Mouse (Mus musculus): ENCODE results near the gene Vps37d.
A peak's percentile ranks its signal among the peaks of the same experiment; 100 is the strongest.

Gene Vps37d

DNA sequence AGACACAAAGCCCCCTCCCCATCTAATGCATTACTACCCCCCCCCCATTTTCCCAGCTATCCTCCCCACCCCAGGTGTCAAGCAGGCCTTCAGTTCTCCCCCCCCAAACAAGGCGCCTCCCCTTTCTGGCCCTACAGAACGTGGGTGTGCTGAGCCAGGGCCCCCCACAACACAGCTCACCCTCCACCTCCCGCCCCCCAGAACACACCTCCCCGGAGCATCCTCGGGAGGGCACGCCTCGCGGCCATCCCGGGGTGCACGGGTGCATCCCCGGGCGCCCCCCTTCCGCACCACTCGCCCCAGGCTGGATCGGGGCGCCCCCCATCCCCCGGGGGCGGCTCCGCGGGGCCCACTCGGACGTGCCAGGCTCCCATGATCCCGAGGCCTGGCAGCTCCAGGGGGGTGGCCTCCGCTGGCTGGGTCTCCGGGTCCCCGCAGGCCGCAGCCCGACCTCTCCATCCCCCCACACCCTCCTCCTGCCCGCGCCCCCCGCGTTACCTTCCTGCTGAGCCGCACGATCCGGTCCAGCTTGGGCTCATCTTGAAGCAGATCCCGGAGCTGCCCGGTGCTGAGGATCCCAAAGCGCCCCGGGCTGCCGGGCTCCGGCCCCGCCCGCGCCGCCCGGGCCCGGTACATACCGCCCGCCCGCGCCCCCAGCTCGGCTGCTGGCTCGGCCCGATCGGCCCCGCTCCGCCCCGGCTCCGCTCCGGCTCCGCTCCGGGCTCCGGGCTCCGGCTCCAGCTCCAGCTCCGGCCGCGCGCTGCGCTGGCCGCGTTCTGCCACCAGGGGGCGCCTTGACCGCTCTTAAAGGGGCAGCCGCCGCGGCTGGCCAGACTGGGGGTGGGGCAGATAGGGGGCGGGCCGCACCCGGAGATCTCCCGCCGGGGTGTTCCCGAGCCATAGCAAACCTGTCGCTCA, at the start of gene Vps37d:
TSS of gene Vps37d (minus strand) at position 703 of the 918 bp plus-strand sequence.
- peak; percentile 95 for DNase-seq

DNA sequence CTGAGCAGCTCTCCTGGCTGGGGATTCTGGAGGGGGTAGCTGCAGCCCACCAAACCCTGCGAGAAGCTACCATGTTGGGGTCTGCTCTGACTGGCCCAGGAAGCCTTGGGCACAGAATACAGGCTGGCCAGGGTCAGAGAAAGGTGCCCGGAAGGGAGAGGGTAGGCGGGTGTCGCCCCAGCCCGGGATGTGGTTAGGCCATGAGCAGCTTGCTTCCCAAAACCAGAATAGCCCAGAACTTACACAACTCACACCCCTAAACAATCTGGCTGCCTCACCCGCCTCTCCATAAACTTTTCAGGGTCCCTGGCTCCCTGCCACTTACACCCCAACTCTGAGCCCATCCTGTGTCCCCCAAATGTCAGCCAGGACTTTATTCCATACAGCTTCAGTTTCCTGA, 49.6 kb upstream of the Vps37d start:
- no peak for DNase-seq

DNA sequence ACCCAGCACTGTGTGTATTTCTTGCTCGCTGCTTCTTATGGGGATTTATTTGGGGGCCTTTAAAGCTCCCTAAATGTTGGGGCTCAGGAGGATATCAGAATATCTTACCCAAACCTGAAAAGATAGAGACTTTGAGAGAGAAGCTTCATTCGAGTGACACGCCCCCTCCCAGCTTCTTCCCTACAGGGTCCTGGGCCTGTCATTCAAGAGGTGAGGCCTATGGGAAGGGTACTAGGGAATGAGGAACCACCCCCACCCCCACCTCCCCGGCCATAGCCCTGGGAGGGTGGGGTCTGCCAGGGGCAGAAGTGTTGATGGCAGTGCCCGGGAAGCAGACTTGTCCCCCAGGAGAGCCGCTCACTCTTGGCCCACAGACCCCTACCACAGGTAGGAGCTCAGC, 48.1 kb upstream of the Vps37d start:
- DNase-seq, result no peak

DNA sequence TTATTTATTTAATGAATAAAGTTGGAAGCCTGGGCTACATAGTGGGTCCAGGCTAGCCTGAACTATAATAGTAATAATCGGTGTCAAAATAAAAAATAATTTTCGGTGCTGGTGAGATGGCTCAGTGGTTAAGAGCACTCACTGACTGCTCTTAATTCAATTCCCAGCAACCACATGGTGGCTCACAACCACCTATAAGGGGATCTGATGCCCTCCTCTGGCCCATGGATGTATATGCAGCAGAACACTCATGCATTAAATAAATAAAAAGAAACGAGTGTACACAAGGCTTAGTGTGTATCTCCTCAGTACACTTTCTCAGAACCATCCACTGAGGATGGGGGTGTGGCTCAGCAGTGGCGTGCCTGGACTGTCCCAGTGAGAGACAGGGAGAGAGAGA, 42.7 kb upstream of the Vps37d start:
- no peak for DNase-seq

- DNase-seq, result peak; percentile 75
These were observed 40.6 kb upstream of the Vps37d start for GRCm38 (mm10) chr5:135118589-135119081.

GRCm38 (mm10) chr5:135115241-135115640, 37.2 kb upstream of the Vps37d start:
- DNase-seq, result no peak

DNA sequence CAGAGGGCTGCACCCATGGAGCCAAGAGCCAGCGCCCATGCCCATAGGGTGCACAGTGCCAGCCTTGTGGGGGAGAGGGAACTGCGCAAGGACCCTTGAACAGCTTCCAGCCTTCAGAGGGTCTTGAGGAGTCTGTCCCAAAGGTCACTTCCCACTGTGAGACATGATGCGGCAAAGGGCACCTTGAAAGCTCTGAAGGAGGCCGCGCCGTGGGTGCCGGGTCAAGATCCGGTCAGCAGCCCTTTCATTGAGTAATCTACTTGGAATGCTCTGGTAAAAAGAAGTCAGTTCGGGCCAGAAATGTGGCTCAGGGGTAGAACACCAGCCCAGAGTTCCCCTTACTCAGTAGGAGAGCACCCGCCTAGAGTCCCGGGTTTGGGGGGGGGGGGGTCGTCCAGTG, 35.7 kb upstream of the Vps37d start:
- no peak for DNase-seq

DNA sequence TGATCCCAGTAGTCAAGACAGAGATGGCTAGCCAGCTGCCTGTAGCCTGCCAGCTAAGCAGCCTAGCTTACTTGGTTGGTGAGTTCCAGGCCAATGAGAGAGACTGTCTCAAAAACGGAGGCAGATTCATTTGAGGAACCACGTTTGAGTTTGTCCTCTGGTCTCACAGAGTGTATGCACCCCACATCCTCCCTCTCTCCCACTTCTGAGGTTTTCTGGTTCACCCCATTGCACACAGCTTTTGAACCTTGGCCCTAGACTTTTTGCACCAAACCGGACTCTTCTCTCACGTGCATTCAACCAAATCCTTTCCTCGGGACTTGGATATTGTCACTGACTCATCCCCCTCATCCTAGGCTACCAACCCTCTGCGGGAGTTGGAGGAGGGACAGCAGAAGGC, 31.9 kb upstream of the Vps37d start:
- DNase-seq, result no peak

- DNase-seq, result no peak
These were observed 31.4 kb upstream of the Vps37d start for GRCm38 (mm10) chr5:135109426-135109825.

GRCm38 (mm10) chr5:135109017-135109416, 31.0 kb upstream of the Vps37d start:
- DNase-seq, result no peak

- DNase-seq, result peak; percentile 73
These were observed 29.7 kb upstream of the Vps37d start for GRCm38 (mm10) chr5:135107521-135108501.

DNA sequence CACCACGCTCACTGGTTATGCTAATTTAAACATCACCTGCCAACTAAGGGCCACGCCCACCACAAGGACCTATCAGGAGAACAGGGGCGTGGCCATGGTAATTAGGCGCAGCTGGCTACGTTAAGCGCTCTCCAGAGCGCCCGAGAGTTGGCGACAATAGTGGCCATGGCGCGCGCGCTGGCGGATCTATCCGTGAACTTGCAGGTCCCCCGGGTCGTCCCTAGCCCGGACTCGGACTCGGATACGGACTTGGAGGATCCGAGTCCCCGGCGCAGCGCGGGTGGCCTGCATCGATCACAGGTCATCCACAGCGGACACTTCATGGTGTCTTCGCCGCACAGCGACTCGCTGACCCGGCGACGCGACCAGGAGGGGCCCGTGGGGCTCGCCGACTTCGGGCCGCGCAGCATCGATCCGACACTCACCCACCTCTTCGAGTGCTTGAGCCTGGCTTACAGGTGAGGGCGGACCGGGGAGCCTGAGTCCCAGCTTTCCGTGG, 28.7 kb upstream of the Vps37d start:
- DNase-seq, result peak; percentile 85

GRCm38 (mm10) chr5:135103999-135104660, 26.1 kb upstream of the Vps37d start:
- DNase-seq, result peak; percentile 50

GRCm38 (mm10) chr5:135100981-135101380, 22.9 kb upstream of the Vps37d start:
- no peak for DNase-seq

- DNase-seq, result peak; percentile 22
These were observed 11.6 kb upstream of the Vps37d start, which contains the start of gene Mlxipl for GRCm38 (mm10) chr5:135089653-135090052. Gene Mlxipl, plus strand, starts transcription at chr5:135089890.

- DNase-seq, result no peak
These were observed 8.8 kb upstream of the Vps37d start for GRCm38 (mm10) chr5:135086871-135087270.

- DNase-seq, result no peak
These were observed 2.5 kb upstream of the Vps37d start for GRCm38 (mm10) chr5:135080539-135080938.

DNA sequence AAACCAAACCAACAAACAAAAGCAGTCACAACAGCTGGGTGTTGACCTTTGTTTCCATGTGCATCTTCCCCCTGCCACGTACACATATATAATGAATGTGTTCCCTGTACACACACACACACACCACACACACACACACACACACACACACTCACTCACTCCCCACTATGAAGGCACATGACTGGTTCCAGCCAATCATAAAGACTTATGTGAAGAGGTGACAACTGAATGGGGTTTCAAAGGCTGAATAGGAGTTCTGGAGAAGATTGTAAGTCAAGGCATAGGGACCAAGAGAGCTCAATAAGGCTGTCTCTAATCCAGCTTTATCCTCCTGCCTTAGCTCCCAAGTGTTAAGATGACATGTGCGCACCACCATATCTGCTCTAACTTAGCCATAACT, 1.5 kb upstream of the Vps37d start:
- no peak for DNase-seq

- DNase-seq, result no peak
These were observed 380 bp upstream of the Vps37d start for GRCm38 (mm10) chr5:135078482-135078810.

GRCm38 (mm10) chr5:135076931-135077505, 1.0 kb downstream of the Vps37d start:
- DNase-seq, result peak; percentile 31

- DNase-seq, result no peak
These were observed 1.7 kb downstream of the Vps37d start for GRCm38 (mm10) chr5:135076368-135076767.

- no peak for DNase-seq
These were observed 2.4 kb downstream of the Vps37d start for GRCm38 (mm10) chr5:135075655-135076054.
